8 mouse cellular contexts compared by ENCODE assay signal in genomic region chr9:44604290-44604778, GRCm38 (mm10). TPM values are rescaled to one million over a fixed set of nuclear protein-coding genes. Genes with fewer than 3 reads are reported as not detected.
A peak's percentile ranks its signal among the peaks of the same experiment; 100 is the strongest.
DNase-seq lines count a peak whose midpoint lies in the region; ATAC-seq lines count a peak whose summit lies in the region.

No protein-coding gene starts in this region.

- H3K4me1 ChIP-seq in intestine, embryonic 14.5 days (replicated peaks; ENCODE audit: control insufficient read depth, insufficient read depth, low read length) = peaks cover 34% of the 10 kb centered on the region

- H3K27ac ChIP-seq in intestine, embryonic 14.5 days (ENCODE audit: low read depth) = peak overlapping the region; percentile 99

- H3K36me3 ChIP-seq in intestine, embryonic 14.5 days (ENCODE audit: control insufficient read depth, insufficient read depth, low read length) = peaks cover 27% of the 10 kb centered on the region

- H3K27me3 ChIP-seq in intestine, embryonic 14.5 days (replicated peaks; ENCODE audit: control insufficient read depth, insufficient read depth, low read length) = no peaks in the 10 kb centered on the region

- peak; percentile 66 for ATAC-seq in intestine, embryonic 14.5 days (replicated peaks; ENCODE audit: low FRiP score, low TSS enrichment, low read depth)
- peak; percentile 54 for ATAC-seq in megakaryocyte-erythroid progenitor cell, adult 5-6 weeks (replicated peaks; ENCODE audit: low FRiP score, low TSS enrichment, poor library complexity, severe bottlenecking)

- H3K9me3 ChIP-seq in intestine, embryonic 14.5 days (ENCODE audit: control insufficient read depth, low read length) = no peaks in the 10 kb centered on the region

- peak; percentile 76 to 79 for DNase-seq in adrenal gland, adult 18-20 months (ENCODE audit: low spot score in 2 of 2)
- peak; percentile 81 for DNase-seq in embryo, embryonic 10 days (ENCODE audit: low spot score)
- peak; percentile 87 for DNase-seq in gastrocnemius, postnatal 14 days
- peak; percentile 92 for DNase-seq in intestine, embryonic 14.5 days (ENCODE audit: low spot score)
- peak; percentile 79 to 81 for DNase-seq in left cerebral cortex, postnatal 14 days (ENCODE audit: low spot score in 2 of 2)
- peak; percentile 87 for DNase-seq in right cerebral cortex, postnatal 25 days
- peak; percentile 78 for DNase-seq in yolk sac, embryonic 10.5 days (ENCODE audit: low spot score)

- peak overlapping the region; percentile 76 for H3K4me2 ChIP-seq in intestine, embryonic 14.5 days (ENCODE audit: low read length)

- under 1% methylated on average over 46 of the region's 65 CpGs for WGBS in intestine, embryonic 14.5 days

- peak overlapping the region; percentile 100 for H3K4me3 ChIP-seq in intestine, embryonic 14.5 days (ENCODE audit: low read depth, low read length)

- intact Hi-C loops in gastrocnemius, postnatal 14 days (cut with DNase I; ENCODE audit: low total_unique reads) = no loop called here
- intact Hi-C loops in left cerebral cortex, postnatal 14 days (cut with DNase I) = no loop called here

- peak overlapping the region; percentile 100 for H3K9ac ChIP-seq in intestine, embryonic 14.5 days (ENCODE audit: low read length)

RNA-seq across cellular contexts. Expression of gene Ddx6, which starts 0.4 kb away (rescaled TPM):
- total RNA-seq in adrenal gland, adult 18-20 months (2021) = 100 to 1,000 TPM; 113 to 140 TPM
- 10 to 100 TPM; 61.8 to 62.2 TPM for total RNA-seq in gastrocnemius, postnatal 14 days (2021)
- 17.6 and 17.8 TPM in 2 replicates for polyA plus RNA-seq in intestine, embryonic 14.5 days (2014; fragmentation: Nextera tagmentation; extraction: Ambion mirVana)
- 100 to 1,000 TPM; 110 to 112 TPM for total RNA-seq in left cerebral cortex, postnatal 14 days (2021)
- total RNA-seq in megakaryocyte-erythroid progenitor cell, adult 5-6 weeks (2014; fragmentation: Nextera tagmentation) = 73.6 and 92.1 TPM in 2 replicates
- total RNA-seq in megakaryocyte-erythroid progenitor cell, adult 5-6 weeks (2017) = 76.4 and 93.3 TPM in 2 replicates

RNA-seq across cellular contexts. Expression of gene Cxcr5, which starts 42.7 kb away (rescaled TPM):
- total RNA-seq in adrenal gland, adult 18-20 months (2021) = under 1 TPM; 0.16 to 0.40 TPM
- not detected for total RNA-seq in gastrocnemius, postnatal 14 days (2021)
- polyA plus RNA-seq in intestine, embryonic 14.5 days (2014; fragmentation: Nextera tagmentation; extraction: Ambion mirVana) = 0.82 and 0.89 TPM in 2 replicates
- total RNA-seq in left cerebral cortex, postnatal 14 days (2021) = not detected
- 0.54 and 6.2 TPM in 2 replicates for total RNA-seq in megakaryocyte-erythroid progenitor cell, adult 5-6 weeks (2014; fragmentation: Nextera tagmentation)
- 0.08 and 1.8 TPM in 2 replicates for total RNA-seq in megakaryocyte-erythroid progenitor cell, adult 5-6 weeks (2017)

Comparison
In these comparisons a context has a peak if more than half of its experiments do, and no peak if none do; other contexts are left out.
1. Peak in every context shown above with its lines: DNase-seq, ATAC-seq, H3K4me3 ChIP-seq and H3K27ac ChIP-seq.